Mouse (Mus musculus): ENCODE measurements at regions not wholly inside any gene's neighbourhood (a gene's known extent, or its start where the extent isn't known, plus 50 kb on each side); places are given as distances from the start of the nearest gene placed in this dataset.
A peak's percentile ranks its signal among the peaks of the same experiment; 100 is the strongest.

DNA sequence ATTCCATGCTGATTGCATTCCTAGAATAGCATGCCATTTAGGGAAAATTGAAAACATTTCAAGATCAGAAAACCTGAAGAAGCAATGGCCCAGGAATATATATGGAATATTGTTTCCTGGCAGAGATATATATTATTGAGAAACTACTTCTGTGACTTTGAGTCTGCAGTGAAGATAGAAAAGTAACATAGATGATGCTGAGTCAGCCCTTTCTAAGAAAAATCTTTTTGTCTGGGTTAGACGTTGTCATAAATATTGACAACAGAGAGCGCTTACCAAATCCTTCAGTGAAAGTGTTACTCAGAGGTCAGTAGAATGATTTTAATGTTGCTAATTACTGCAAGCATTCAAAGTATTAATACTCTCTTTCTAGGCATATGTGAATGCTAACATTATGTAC, 1749.1 kb upstream of the Nudt12 start:
- Histone ChIP-seq H3K4me2 (no peak overlapping the region), H3K27ac (no peak overlapping the region), H3K9ac (no peak overlapping the region), H3K9me3 (no peaks in the 10 kb centered on the region), H3K27me3 (replicated peaks) (no peaks in the 10 kb centered on the region), H3K36me3 (replicated peaks) (no peaks in the 10 kb centered on the region), H3K4me3 (no peak overlapping the region), H3K4me1 (no peaks in the 10 kb centered on the region)
- no peak for ATAC-seq (replicated peaks)
- 89% methylated on average over 2 of the region's 2 CpGs for WGBS

- H3K27me3 ChIP-seq (replicated peaks) = no peaks in the 10 kb centered on the region
- H3K9ac ChIP-seq = no peak overlapping the region
- no peaks in the 10 kb centered on the region for H3K36me3 ChIP-seq (replicated peaks)
- H3K4me2 ChIP-seq = no peak overlapping the region
- no peak overlapping the region for H3K27ac ChIP-seq
- H3K4me3 ChIP-seq = no peak overlapping the region
- ATAC-seq (replicated peaks) = peak; percentile 73
- H3K9me3 ChIP-seq = no peaks in the 10 kb centered on the region
- no peaks in the 10 kb centered on the region for H3K4me1 ChIP-seq
Measured at GRCm38 (mm10) chr17:60761100-60761499, 1747.9 kb upstream of the Nudt12 start.

GRCm38 (mm10) chr17:60742856-60743255, 1729.7 kb upstream of the Nudt12 start:
- no peaks in the 10 kb centered on the region for H3K9me3 ChIP-seq
- no peak overlapping the region for H3K9ac ChIP-seq
- H3K36me3 ChIP-seq (replicated peaks) = no peaks in the 10 kb centered on the region
- ATAC-seq (replicated peaks) = no peak
- no peak overlapping the region for H3K4me3 ChIP-seq
- 85% methylated on average over 1 of the region's 1 CpGs for WGBS
- H3K27ac ChIP-seq = no peak overlapping the region
- H3K4me2 ChIP-seq = no peak overlapping the region
- peaks cover 11% of the 10 kb centered on the region for H3K27me3 ChIP-seq (replicated peaks)
- no peaks in the 10 kb centered on the region for H3K4me1 ChIP-seq

DNA sequence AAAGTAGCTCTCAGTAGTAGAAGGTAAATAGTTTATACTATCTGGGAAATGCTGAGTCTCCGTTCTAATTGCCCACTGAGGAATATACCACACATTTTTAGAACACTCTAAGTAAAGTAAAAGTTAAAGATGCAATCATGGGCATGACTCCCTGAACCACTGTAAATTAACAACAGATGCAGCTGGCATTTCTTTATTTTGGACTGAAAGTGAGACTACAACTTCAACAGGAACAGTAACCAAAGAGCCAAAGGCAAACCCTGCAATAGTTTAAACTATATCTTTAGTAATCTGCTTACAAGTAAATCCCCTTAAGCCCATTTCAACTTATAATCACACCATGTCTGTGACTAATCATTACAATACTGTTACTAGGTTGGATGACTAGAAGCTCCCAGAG, 1725.0 kb upstream of the Nudt12 start:
- WGBS = 59% methylated on average over 1 of the region's 1 CpGs
- Histone ChIP-seq H3K9ac (no peak overlapping the region), H3K36me3 (replicated peaks) (no peaks in the 10 kb centered on the region), H3K4me3 (no peak overlapping the region), H3K27me3 (replicated peaks) (peaks cover 25% of the 10 kb centered on the region), H3K9me3 (no peaks in the 10 kb centered on the region), H3K4me2 (no peak overlapping the region), H3K27ac (no peak overlapping the region), H3K4me1 (no peaks in the 10 kb centered on the region)
- no peak for ATAC-seq (replicated peaks)

- no peak overlapping the region for H3K4me3 ChIP-seq
- WGBS = 95% methylated on average over 2 of the region's 2 CpGs
- no peak overlapping the region for H3K4me2 ChIP-seq
- no peaks in the 10 kb centered on the region for H3K27me3 ChIP-seq (replicated peaks)
- no peaks in the 10 kb centered on the region for H3K9me3 ChIP-seq
- H3K4me1 ChIP-seq = no peaks in the 10 kb centered on the region
- H3K36me3 ChIP-seq (replicated peaks) = no peaks in the 10 kb centered on the region
- no peak overlapping the region for H3K27ac ChIP-seq
- no peak for ATAC-seq (replicated peaks)
- H3K9ac ChIP-seq = no peak overlapping the region
Measured at GRCm38 (mm10) chr17:60720138-60720537, 1707.0 kb upstream of the Nudt12 start.

- no peaks in the 10 kb centered on the region for H3K4me1 ChIP-seq
- H3K9ac ChIP-seq = no peak overlapping the region
- H3K27ac ChIP-seq = no peak overlapping the region
- H3K27me3 ChIP-seq (replicated peaks) = no peaks in the 10 kb centered on the region
- no peaks in the 10 kb centered on the region for H3K9me3 ChIP-seq
- no peak for ATAC-seq (replicated peaks)
- no peaks in the 10 kb centered on the region for H3K36me3 ChIP-seq (replicated peaks)
- no peak overlapping the region for H3K4me3 ChIP-seq
- H3K4me2 ChIP-seq = no peak overlapping the region
Measured at GRCm38 (mm10) chr17:60717931-60718621, 1704.9 kb upstream of the Nudt12 start.

GRCm38 (mm10) chr17:60717494-60717893, 1704.3 kb upstream of the Nudt12 start:
- Histone ChIP-seq H3K27me3 (replicated peaks) (no peaks in the 10 kb centered on the region), H3K36me3 (replicated peaks) (no peaks in the 10 kb centered on the region), H3K4me1 (no peaks in the 10 kb centered on the region), H3K4me2 (no peak overlapping the region), H3K27ac (no peak overlapping the region), H3K9ac (no peak overlapping the region), H3K9me3 (no peaks in the 10 kb centered on the region), H3K4me3 (no peak overlapping the region)
- ATAC-seq (replicated peaks) = no peak
- 70% methylated on average over 2 of the region's 2 CpGs for WGBS

Data from midbrain, embryonic 15.5 days (tissue).